Mouse (Mus musculus): ENCODE measurements at regions not wholly inside any gene's neighbourhood (a gene's known extent, or its start where the extent isn't known, plus 50 kb on each side); places are given as distances from the start of the nearest gene placed in this dataset.
"Not testable (repeated sequence)": the region's sequence is repeated elsewhere in the genome, so short reads cannot be mapped to it uniquely, and the experiment has no call there.

DNA sequence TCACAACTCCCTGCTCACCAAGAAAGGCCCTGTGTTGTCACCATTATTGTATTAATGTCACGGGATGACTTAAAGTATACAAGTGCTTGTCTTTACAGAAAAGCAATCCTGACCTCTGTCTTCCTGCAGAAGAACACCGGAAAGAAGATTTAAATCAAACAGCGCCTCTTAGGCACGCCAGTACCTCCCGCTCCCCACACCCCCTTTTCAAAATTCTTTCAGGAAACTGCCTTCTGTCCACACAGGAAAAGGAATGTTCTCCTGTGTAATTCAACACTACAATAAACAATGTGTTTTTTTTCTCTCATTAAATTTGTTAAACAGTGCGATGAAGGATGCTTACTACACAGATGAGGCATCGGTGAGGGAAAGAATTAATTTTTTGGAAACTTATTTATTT is 112.6 kb upstream of the Stt3b start:
- no peak for DNase-seq (ENCODE audit: low spot score in 2 of 2)

DNA sequence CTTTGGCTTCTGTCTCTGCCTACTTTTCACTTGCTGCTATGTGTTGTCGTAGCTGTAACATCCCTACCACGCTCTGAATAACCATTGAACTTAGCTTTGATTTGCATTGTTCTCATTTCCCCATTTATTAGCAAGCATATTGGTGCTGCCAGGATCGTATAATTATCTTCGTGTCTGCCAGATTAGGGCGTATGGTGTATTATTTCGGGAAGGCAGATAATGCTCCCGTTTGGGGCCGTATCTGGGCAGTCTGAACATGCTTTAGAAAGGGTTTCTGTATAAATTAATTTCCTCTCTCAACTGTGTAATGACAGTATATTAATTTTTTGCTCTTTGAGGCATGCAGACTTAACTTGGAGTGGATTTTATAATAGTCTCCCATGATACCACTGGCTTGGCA is 116.5 kb upstream of the Stt3b start:
- no peak for DNase-seq (ENCODE audit: low spot score in 2 of 2)

DNA sequence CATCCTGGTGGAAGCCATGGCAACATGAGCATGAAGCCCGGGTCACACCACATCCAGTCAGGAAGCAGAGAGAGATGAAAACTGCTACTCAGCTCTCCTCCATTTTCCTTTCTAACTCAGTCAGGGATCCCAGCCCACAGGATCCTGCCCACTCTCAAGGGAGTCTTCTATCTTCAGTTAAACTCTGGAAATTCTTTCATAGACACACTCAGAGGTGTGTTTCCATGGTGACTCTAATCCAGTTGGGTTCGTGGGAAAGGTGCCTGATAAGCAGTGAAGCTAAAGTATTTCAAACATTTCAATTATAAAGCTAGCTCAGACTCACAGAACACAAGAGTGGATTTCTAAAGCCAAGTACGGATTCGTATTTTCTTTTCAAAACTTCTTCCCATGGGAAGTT is 120.0 kb upstream of the Stt3b start:
- no peak for DNase-seq (ENCODE audit: low spot score in 2 of 2)

DNA sequence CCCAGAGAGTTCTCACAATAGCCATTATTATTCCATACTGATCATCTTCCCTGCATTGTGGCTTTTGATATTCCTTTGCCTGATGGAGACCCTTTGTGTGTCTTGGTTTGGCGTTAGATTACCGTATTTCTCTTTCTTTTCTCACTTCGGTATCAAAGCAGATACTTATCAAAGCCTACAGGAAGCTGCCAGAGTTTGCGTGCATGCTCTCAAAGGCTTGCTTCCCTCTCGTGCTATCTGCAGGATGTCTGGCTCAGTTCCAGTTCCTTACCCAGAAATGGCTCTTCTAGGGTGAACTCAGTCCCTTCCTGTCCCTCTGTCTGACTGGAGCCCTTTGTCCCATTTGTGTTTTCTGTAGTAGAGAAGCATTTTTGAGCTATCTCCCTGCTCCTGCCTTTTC is 124.5 kb upstream of the Stt3b start:
- peak; percentile 32 to 35 for DNase-seq (ENCODE audit: low spot score in 2 of 2)

DNA sequence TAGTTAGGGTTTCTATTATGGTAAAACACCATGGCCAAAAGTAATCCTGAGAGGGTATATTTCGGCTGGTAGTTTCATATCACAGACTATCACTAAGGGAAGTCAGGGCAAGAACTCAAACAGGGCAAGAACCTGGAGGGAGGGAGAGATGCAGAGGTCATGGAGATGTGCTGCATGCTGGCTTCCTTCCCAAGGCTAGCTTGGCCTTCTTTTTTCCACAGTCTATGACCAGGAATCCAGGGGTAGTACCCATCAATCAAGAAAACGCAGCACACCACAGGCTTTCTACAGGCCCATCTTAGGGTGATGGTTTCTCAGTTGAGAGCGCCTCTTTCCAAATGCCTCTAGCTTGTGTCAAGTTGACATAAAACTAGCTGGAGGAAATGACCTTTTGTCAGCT is 126.1 kb upstream of the Stt3b start:
- no peak for DNase-seq (ENCODE audit: low spot score in 2 of 2)

DNA sequence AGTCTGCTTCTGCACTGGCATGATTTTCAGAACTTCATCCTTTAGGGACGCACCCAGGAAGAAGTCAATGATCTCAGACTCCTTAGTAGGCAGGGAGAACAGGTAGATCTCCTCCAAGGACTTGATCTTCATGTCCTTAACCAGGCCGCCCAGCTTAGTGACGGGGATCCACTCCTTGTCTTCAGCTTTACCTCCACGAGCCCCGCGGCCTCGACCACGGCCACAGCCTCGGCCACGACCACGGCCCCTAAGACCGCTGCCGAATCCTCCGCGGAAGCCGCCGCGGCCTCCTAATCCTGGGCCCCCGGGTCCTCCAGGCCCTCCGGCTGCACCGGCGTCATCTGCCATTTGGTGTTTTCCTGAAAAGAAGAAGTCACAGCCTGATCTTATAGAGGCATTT is 128.0 kb upstream of the Stt3b start:
- not testable (repeated sequence) for DNase-seq (ENCODE audit: low spot score in 2 of 2)

DNA sequence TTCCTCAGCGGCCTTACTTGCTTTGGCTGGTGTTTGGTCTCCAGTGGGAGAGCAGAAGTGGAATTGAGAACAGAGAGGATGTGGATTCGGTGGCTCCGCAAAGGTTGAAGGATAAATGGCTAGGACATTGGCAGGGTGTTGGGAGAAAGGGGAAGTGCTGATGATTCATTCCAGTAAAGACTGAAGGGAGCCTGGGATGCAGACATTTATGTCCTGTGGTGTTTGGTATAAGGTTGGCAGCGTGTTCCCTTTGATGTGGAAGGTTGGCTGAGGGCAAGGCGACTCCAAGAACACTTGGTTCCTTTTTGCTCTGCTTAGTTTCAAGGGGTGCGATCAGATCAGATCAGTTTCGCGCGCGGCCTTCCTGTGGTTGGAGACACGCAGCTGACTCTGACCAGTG is 136.5 kb upstream of the Stt3b start:
- DNase-seq (ENCODE audit: low spot score in 2 of 2), result no peak

DNA sequence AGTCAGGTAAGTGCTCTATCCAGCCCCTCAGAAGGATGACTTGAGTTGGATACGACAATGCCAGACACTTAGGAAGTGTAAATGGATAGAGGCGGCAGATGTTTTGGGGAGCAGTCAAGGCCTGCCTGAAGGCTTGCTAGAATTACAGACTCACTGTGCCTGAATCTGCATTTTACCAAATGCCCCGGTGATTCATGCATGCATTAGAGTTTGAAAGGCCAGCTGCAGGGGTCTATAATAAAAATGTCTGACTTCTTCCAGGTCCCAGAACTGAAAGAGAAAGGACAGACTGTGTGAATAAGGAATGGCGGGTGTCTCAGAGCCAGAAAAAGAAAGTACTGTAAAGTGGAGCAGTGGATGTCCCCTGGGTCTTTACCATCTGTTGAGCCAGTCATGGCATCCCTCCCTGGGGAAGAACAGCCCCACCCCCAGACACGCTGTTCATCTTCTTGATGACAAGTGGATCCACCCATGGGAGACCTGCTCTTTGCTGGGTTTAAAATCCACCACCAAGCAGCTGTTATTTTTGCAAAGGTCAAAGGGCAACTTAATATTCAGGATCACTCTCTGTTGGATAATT is 140.6 kb upstream of the Stt3b start:
- peak; percentile 19 to 24 for DNase-seq (ENCODE audit: low spot score in 2 of 2)

DNA sequence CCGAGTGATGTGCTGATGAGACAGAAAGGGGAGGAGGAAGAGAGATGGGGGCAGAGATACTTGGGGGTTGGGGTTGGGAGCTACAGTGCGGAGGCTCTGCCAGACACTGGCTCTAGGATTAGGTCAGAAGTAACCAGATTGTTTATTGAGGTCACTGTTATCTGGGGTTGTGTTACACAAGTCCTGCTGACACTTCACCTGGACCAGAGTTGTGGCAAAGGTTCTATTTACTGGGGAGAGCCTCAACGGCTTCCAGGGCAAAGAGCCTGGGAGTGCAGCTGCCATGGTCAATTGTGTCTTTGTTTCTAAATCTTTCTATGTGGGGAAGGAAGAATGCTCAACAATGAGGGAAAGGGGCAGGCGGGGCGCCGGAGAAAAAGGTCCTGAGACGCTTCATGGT is 144.6 kb upstream of the Stt3b start:
- DNase-seq (ENCODE audit: low spot score in 2 of 2), result no peak

DNA sequence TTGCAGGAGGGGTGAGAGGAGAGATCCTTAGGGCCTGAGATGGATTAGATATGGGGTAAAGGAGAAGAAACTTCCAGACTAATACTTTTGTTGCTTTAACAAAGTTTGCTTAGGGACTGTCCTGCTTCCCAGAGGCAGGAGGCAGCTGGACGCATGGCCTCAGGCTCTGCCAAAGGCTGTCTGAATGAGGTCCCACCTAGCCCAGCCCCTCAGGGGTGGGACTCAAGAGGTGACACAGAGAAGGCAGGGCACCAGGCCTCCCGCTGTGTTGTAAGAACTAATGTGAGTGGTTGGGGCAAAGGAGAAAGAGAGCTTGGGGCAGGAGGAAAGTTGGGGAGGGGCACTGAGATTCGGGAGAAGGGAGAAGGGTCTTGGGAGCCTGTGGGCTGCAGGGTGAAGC is 145.9 kb upstream of the Stt3b start:
- DNase-seq (ENCODE audit: low spot score in 2 of 2), result no peak

DNA sequence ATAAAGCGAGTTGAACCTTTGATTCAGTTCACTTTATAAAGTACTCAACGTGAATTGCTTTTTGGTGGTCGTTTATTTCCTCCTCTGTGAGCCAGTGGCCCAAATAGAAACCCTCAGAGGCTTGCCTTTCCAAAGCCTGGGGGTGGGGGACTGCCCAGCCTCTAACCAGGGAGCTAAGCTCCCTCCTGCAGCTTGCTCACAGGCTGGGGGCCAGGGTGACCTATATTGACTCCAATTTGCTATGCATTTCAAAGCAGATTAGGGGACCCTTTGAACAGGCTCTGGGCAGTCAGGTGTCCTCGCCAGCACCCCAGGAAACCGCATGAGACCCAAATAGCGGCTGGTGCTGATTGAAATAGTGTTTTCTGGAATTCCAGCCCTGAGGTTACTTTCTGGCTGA is 146.4 kb upstream of the Stt3b start:
- DNase-seq (ENCODE audit: low spot score in 2 of 2), result no peak

DNA sequence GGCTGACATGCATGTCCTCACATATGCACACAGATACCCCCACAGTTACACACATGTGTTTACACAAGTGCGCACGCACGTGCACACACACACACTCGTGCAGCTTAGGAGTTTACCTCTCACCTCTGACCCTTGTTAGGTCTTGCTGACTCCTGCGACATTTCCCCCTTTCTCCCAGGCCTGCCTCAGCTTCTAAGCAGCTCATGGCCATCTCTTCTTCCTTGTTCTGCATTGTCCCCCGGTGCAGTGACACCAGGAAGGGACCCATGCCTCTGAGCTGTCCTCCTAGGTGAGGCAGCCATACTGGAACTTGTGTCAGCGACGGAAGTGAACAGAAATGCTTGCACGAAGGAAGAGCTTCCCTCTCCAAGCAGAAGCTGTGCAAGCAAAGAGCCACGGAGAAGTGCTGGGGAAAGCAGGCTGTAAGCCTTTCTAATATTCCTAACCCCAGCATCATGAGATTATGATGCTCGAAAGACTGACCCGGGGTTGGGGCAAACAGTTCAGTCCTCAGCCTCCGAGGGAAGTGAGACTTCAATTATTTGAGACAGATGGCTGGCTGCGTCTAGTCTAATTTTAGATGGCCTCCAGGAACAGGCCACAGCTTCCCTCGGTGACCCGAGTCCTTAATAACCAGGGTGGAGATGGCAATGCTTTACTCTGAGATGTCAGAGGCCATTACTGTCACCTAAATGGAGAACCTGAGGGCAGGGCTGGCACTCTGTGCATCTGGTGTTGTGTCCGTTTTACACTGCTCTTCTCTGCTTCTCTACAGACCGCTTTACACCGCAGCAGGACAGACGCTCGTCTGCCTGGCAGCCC is 147.9 kb upstream of the Stt3b start:
- DNase-seq (ENCODE audit: low spot score in 2 of 2), result peak in 1 of 2 experiments; percentile 19

DNA sequence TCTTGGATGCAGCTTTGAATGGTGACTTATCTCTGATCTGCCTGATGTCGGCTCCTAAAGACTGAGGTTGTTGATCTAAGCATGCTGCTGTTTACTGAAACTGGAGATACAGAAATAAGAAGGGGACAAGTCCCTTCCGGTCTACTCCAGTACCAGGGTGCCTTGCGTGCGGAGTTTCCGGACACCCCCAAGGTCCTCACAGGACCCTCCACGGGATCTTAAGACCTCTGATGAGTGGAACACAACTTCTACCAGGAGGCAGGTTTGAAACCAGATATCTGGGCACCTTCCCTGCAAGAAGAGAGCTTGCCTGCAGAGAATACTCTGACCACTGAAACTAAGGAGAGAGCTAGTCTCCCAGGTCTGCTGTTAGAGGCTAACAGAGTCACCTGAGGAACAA is 148.9 kb upstream of the Stt3b start:
- DNase-seq (ENCODE audit: low spot score in 2 of 2), result not testable (repeated sequence)

DNA sequence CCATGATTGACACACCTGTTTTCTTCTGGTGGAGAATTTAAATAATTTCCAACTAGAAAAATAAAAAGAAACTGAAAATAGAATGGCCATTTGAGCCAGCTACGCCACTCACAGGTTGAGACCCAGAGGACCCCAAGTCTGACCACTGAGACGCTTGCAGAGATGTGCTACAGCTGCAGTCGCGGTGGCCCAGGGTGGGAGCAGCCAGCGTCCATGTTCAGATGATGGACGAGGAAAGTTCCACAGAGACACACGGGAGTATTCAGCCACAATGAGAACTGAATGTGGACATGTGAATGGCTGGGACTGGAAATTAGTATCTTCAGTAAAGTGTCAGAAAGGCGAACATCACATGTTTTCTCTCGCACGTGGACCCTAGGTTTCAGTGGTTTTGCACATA is 155.1 kb upstream of the Stt3b start:
- DNase-seq (ENCODE audit: low spot score in 2 of 2), result no peak

DNA sequence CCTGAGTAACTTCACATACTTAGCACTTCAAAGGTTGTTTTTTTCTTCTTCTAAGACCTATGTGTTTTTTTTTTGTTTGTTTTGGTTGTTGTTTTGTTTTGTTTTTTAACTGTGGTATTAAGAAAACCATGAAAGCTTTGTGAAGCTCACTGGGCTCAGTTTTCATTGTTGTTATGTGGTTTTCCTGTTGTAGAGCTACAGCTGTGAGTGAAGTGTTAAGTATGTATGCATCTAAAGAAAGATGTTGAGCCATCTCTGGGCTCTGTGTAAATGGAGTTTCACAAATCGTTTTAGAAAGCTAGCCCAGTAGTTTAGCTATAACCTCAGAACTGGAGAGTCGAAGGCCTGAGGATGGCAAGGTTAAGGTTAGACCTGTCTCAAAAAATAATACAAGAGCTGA is 158.4 kb upstream of the Stt3b start:
- no peak for DNase-seq (ENCODE audit: low spot score in 2 of 2)

DNA sequence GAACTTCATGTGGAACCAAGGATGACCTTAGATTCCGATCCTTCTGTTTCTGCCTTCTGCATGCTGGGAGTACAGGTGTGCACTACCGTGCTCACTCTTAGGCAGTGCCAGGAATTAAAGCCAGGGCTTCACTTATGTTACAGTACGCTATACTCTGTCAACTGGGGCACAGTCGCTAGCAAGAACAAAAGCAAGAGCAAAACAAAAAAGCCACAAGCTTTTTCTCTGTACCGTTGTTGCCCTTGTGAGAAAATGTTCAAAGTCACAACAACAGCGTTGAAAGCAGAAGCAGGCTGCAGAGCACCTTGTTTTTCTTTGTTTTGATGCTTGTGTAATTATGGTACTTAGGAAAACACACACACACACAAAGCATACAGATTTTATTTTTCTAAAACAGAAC is 161.4 kb upstream of the Stt3b start:
- no peak for DNase-seq (ENCODE audit: low spot score in 2 of 2)

DNA sequence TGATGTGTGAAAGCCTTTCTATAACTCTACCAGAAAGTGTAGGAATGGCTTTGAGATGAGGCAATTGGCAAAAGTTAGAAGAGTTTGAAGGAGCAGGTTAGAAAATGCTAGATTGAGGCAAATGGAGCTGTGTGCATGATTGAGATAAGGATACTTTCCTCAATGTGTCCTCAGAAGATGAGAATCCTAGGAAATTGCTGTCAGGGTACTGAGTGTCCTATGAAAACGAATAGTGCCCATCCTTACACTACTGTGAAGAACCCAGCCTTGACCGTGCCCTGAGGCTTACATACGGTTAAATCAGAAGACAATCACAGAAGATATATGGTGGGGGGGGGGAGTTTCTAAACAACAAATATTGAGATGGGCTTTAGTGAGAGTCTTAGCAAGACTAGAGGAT is 162.8 kb upstream of the Stt3b start:
- no peak for DNase-seq (ENCODE audit: low spot score in 2 of 2)

DNA sequence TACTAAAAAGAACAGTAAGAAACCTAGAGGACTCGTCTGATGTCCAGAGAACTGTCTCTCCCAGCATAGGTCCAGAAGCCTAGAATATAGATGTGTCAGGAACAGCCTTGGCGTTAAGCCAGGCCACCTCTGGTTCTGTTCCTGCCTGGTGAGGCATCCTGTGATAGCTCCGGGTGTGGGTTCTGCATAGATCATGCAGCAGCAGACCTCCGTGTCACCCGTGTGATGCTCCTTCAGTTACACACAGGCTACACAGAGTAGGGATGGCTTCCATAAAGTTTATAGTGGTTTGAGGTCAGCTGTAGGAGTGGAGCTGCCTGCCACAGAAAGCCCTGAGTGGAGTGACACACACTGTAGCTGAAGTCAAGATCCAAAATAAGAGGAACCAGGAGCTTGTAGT is 163.6 kb upstream of the Stt3b start:
- no peak for DNase-seq (ENCODE audit: low spot score in 2 of 2)

DNA sequence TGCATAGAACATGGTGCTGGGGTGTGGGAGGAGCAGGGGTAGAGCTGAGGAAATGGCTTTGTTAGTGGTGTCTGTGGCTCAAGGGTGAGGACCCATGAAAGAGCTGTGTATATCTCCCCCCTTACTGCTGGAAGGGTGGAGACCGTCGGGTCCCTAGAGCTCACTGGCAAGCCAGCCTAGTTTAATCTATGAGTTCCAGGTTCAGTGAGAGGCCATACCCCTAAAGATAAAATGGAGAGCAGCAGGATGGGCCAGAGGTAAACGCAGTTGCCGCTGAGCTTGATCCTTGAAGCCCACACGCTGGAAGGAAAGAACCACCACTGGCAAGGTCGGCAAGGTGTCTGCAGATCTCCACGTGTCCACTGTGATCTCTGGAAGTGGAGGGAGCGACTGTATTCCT is 164.1 kb upstream of the Stt3b start:
- no peak for DNase-seq (ENCODE audit: low spot score in 2 of 2)

DNA sequence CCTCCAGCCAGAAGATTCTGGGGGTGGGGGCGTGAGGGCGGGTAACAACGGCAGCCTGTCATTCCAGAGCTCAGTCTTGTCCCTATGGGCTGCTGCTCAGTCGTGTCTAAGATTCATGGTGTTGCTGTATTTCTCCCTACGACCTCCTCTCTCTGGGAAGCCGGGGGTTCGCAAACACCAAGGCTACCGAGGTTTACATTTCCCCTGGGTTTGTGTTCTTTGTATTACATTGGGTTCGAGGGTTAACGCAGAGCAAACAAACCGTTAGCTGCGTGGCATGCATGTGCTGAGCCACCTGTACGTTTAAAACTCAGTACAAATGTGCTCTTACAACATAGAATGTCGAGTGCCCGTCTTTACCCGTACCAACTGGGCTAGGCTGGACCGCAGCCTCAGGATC is 166.0 kb upstream of the Stt3b start:
- no peak for DNase-seq (ENCODE audit: low spot score in 2 of 2)

DNA sequence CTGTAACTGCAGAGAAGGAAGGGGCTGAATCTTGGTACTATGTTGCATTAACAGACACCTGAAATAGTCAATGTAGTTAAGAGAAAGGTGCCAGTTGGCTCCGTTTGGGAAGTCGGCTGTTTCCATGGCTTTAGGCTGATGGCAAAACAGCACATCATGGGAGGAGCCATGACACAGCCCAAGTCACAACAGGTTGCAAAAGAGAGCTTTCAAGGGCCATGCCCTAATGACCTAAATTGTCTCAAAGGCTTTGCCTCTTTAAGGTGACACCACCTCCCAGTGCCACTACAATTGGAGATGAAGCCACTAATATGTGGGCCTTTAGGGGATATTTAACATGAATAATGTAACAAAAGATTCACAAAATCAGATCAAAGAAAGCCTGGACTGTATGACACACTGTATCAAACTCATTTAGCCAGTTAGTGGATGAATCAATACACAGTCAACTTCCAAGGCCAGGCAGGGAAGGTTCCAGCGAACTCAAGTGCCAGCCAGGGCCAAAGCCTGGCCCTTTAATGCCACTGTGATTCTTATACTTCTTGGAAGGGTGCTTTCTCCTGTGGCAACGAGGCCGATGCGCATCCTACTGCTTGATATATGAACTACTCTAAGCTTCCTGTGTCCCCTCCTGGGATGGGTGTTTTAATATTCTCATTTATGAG is 167.5 kb upstream of the Stt3b start:
- DNase-seq (ENCODE audit: low spot score in 2 of 2), result no peak

DNA sequence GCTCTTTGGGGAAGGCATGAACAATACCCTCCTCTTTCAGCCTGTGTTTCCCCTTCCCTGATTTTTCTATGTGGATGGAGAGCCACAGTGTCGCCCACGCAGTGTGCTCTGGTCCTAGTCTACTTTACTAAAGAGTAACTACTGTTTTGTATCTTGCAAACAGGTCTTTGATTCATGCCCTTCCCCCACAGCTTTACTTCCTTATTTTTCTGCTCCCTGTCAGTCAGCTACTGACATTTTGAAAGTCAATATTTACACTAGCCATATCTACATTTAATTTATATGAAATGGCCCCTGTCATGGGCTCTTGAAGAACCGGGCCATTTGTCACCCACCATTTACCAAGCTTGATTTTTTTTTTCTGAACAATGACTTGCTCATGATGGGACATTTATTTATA is 168.7 kb upstream of the Stt3b start:
- peak; percentile 49 to 50 for DNase-seq (ENCODE audit: low spot score in 2 of 2)

DNA sequence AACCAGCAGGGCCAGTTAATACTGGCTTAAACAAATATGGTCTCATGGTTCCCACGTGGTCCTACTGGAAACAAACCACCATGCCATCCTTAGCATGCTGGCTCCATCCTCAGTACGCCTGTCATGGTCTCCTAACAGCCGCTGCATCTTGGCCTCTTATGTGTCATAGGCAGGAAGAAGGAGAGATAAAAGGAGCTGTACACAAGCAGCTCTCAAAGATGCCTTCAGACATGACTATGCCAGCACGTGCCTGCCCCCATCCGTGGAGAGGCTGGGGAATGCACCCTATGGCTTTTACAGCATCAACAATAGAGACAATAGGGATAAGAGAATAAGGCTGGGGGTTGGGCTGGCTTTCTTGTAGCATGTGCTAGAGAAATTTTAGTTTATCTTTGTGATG is 171.0 kb upstream of the Stt3b start:
- DNase-seq (ENCODE audit: low spot score in 2 of 2), result no peak
